Mouse (Mus musculus) liver, embryonic 14.5 days (tissue): ENCODE measurements around the gene Clp1. TPM values are rescaled to one million over a fixed set of nuclear protein-coding genes. Genes with fewer than 3 reads are reported as not detected.

Experiments
- ATAC-seq: fragments of 200-750 bp; cut with Nextera tagmentation; 2 replicates; pipeline ENCODE4 v1.8.0; 2017; ENCODE audit warnings: moderate number of reproducible peaks, mild to moderate bottlenecking, moderate library complexity; ENCODE audit not compliant: insufficient read depth
- DNase-seq, 3 experiments: peaks; one replicate each; pipeline ENCODE4 v3.0.0-alpha.2; 2012 to 2013; ENCODE audit warnings: low read depth in 3 of 3, low spot score in 3 of 3
- H3K27ac ChIP-seq: fragments of 300-500 bp; sonication (generic); 2 replicates; pipeline ENCODE4 v1.5.1; 2014; ENCODE audit warnings: moderate library complexity, mild to moderate bottlenecking, control low read depth, inconsistent platforms
- H3K27me3 ChIP-seq: fragments of 300-500 bp; sonication (generic); 2 replicates; pipeline ENCODE4 v1.6.1; 2014; ENCODE audit warnings: mild to moderate bottlenecking, low read length, moderate library complexity; ENCODE audit not compliant: control insufficient read depth, insufficient read depth
- H3K36me3 ChIP-seq: fragments of 300-500 bp; sonication (generic); replicated peaks from 2 replicates; pipeline ENCODE4 v1.6.1; 2014; ENCODE audit warnings: low read depth; ENCODE audit not compliant: control insufficient read depth, insufficient read depth
- H3K4me1 ChIP-seq, 2 experiments: fragments of 200-500 bp in 1 of 2; fragments of 300-500 bp in 1 of 2; sonication (generic) in 1 of 2; replicated peaks; 2 replicates each; pipeline ENCODE4 v1.6.1; 2012 to 2014; ENCODE audit warnings: antibody characterized with exemption in 1 of 2, inconsistent platforms in 1 of 2, low read length in 1 of 2; ENCODE audit not compliant: control insufficient read depth in 2 of 2, insufficient read depth in 2 of 2
- H3K4me2 ChIP-seq: fragments of 300-500 bp; sonication (generic); 2 replicates; pipeline ENCODE4 v1.6.1; 2014; ENCODE audit warnings: low read depth, mild to moderate bottlenecking, control low read depth, moderate library complexity
- H3K4me3 ChIP-seq, 2 experiments: fragments of 200-500 bp in 1 of 2; fragments of 300-500 bp in 1 of 2; sonication (generic) in 1 of 2; 2 replicates each; pipeline ENCODE4 v1.5.1; 2012 to 2014; ENCODE audit warnings: low read depth in 2 of 2, low read length in 2 of 2, mild to moderate bottlenecking in 2 of 2, control low read depth in 1 of 2, inconsistent platforms in 1 of 2, moderate library complexity in 1 of 2; ENCODE audit not compliant: insufficient read depth in 1 of 2
- H3K9ac ChIP-seq: fragments of 300-500 bp; sonication (generic); replicated peaks from 2 replicates; pipeline ENCODE4 v1.6.1; 2014; ENCODE audit warnings: mild to moderate bottlenecking, control low read depth, moderate library complexity
- H3K9me3 ChIP-seq: fragments of 300-500 bp; sonication (generic); 2 replicates; pipeline ENCODE4 v1.6.1; 2016; ENCODE audit warnings: low read length, mixed read lengths; ENCODE audit not compliant: control insufficient read depth
- CTCF ChIP-seq: IDR thresholded peaks from 2 replicates; pipeline ENCODE4 v1.5.1; 2016; ENCODE audit warnings: antibody characterized with exemption, low read depth, control low read depth
- EP300 ChIP-seq: IDR thresholded peaks from 2 replicates; pipeline ENCODE4 v1.6.1; 2016; ENCODE audit warnings: antibody characterized with exemption, low read depth
- WGBS: fragments of 180-500 bp; shearing (Covaris S2); extraction: QIAGEN DNeasy Blood & Tissue Kit; methylation state at CpG from one replicate; pipeline ENCODE4 v1.1.7; 2014; ENCODE audit not compliant: insufficient replicate concordance; 5-methylcytosine and 5-hydroxymethylcytosine counted together
- polyA plus RNA-seq, 2 experiments: library from polyadenylated mRNA; depleted of rRNA in 1 of 2; stranded (reverse) in 1 of 2; unstranded in 1 of 2; fragments of >200 nt; fragmentation: Nextera tagmentation in 1 of 2; extraction: Ambion mirVana in 1 of 2; gene quantifications; 2 replicates each; pipeline versions ENCODE4 v1.2.1 to v1.2.3; 2012 to 2014

The Clp1 gene
- polyA plus RNA-seq, 2 experiments: 27.5 to 50.9 TPM

- Histone ChIP-seq H3K36me3 (no peaks in the 10 kb centered on the region), H3K27me3 (peaks cover 21% of the 10 kb centered on the region), H3K4me2 (no peak overlapping the region), H3K9me3 (no peaks in the 10 kb centered on the region), H3K4me3 (no peak overlapping the region), H3K9ac (no peak overlapping the region), H3K27ac (no peak overlapping the region), H3K4me1 (peaks cover 0 to 5% of the 10 kb centered on the region in 2 experiments; a peak in 2 of 4 replicates)
- TF ChIP-seq EP300 (no peak), CTCF (no peak)
- 53% methylated on average over 4 of the region's 4 CpGs for WGBS
- DNase-seq: no peak
- ATAC-seq: no peak
Observed at GRCm38 (mm10) chr2:84772454-84772853, 45.3 kb upstream of the Clp1 start.

GRCm38 (mm10) chr2:84770501-84770900, 43.4 kb upstream of the Clp1 start:
- no peak for ATAC-seq
- Histone ChIP-seq H3K9me3 (no peaks in the 10 kb centered on the region), H3K27me3 (peaks cover 21% of the 10 kb centered on the region), H3K27ac (no peak overlapping the region), H3K4me3 (no peak overlapping the region), H3K36me3 (no peaks in the 10 kb centered on the region), H3K9ac (no peak overlapping the region), H3K4me2 (no peak overlapping the region), H3K4me1 (peaks cover 0 to 5% of the 10 kb centered on the region in 2 experiments; a peak in 2 of 4 replicates)
- DNase-seq: no peak
- TF ChIP-seq EP300 (no peak), CTCF (no peak)
- WGBS: 49% methylated on average over 6 of the region's 6 CpGs

- Histone ChIP-seq H3K36me3 (no peaks in the 10 kb centered on the region), H3K9me3 (no peaks in the 10 kb centered on the region), H3K4me1 (0 out of 4 replicates have a peak, but pooled peaks cover 0 to 3% of the 10 kb centered on the region in 2 experiments), H3K27ac (no peak overlapping the region), H3K9ac (no peak overlapping the region), H3K4me2 (no peak overlapping the region), H3K27me3 (no peaks in the 10 kb centered on the region; the same call in 1 of the 2 replicates), H3K4me3 (no peak overlapping the region)
- TF ChIP-seq EP300 (no peak), CTCF (no peak)
- WGBS: 19% methylated on average over 1 of the region's 1 CpGs
- DNase-seq: no peak
- ATAC-seq: no peak
Observed at GRCm38 (mm10) chr2:84762818-84763217, 35.7 kb upstream of the Clp1 start.

GRCm38 (mm10) chr2:84762295-84762694, 35.1 kb upstream of the Clp1 start:
- TF ChIP-seq EP300 (no peak), CTCF (no peak)
- no peak overlapping the region for H3K4me2 ChIP-seq
- ATAC-seq: no peak
- no peak overlapping the region for H3K4me3 ChIP-seq
- no peaks in the 10 kb centered on the region for H3K9me3 ChIP-seq
- DNase-seq: no peak
- H3K27ac ChIP-seq: no peak overlapping the region
- H3K9ac ChIP-seq: no peak overlapping the region
- H3K4me1 ChIP-seq: 0 out of 4 replicates have a peak, but pooled peaks cover 0 to 3% of the 10 kb centered on the region in 2 experiments
- no peaks in the 10 kb centered on the region; the same call in 1 of the 2 replicates for H3K27me3 ChIP-seq
- WGBS: 47% methylated on average over 4 of the region's 4 CpGs
- no peaks in the 10 kb centered on the region for H3K36me3 ChIP-seq

GRCm38 (mm10) chr2:84761840-84762239, 34.7 kb upstream of the Clp1 start:
- H3K36me3 ChIP-seq: no peaks in the 10 kb centered on the region
- WGBS: 67% methylated on average over 1 of the region's 1 CpGs
- no peaks in the 10 kb centered on the region for H3K9me3 ChIP-seq
- no peak overlapping the region for H3K4me2 ChIP-seq
- no peak overlapping the region for H3K27ac ChIP-seq
- H3K9ac ChIP-seq: no peak overlapping the region
- H3K27me3 ChIP-seq: no peaks in the 10 kb centered on the region; the same call in 1 of the 2 replicates
- DNase-seq (no peak), ATAC-seq (no peak)
- TF ChIP-seq EP300: no peak
- TF ChIP-seq CTCF: no peak
- peaks cover 0 to 3% of the 10 kb centered on the region in 2 experiments; a peak in 1 of 4 replicates for H3K4me1 ChIP-seq
- H3K4me3 ChIP-seq: no peak overlapping the region
